Mouse (Mus musculus) left cerebral cortex, adult 18-20 months (tissue): ENCODE data around the gene Rnf31. TPM values are rescaled to one million over a fixed set of nuclear protein-coding genes. Genes with fewer than 3 reads are reported as not detected.

ENCODE experiments used
- DNase-seq, 2 experiments: peaks; one replicate each; pipeline ENCODE4 v3.0.0; 2021 to 2022; ENCODE audit warnings: low spot score in 2 of 2, mixed read lengths in 1 of 2
- total RNA-seq, 2 experiments: library from RNA; stranded (reverse); gene quantifications; 2 replicates each; pipeline ENCODE4 v1.2.3; 2021

The Rnf31 gene
- total RNA-seq, 2 experiments from 2014 or later: 42.0 to 46.2 TPM

GRCm38 (mm10) chr14:55603633-55604576 is 12.4 kb downstream of the Rnf31 start:
- DNase-seq: peak; percentile 84

DNA sequence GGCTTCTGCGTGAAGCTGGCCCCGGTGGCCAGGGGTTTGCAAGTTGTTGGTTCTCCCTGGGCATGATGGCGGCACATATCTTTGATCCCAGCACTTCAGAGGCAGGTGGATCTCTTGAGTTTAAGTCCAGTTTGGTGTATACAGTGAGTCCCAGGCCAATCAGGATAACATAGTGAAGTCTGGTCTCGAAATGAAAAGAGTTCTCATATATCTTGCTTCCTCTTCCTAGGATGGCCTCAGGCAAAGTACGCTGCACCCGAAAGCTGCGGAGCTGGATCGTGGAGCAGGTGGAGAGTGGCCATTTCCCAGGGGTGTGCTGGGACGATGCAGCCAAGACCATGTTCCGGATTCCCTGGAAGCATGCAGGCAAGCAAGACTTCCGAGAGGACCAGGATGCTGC is 13.3 kb downstream of the Rnf31 start:
- DNase-seq: no peak

DNA sequence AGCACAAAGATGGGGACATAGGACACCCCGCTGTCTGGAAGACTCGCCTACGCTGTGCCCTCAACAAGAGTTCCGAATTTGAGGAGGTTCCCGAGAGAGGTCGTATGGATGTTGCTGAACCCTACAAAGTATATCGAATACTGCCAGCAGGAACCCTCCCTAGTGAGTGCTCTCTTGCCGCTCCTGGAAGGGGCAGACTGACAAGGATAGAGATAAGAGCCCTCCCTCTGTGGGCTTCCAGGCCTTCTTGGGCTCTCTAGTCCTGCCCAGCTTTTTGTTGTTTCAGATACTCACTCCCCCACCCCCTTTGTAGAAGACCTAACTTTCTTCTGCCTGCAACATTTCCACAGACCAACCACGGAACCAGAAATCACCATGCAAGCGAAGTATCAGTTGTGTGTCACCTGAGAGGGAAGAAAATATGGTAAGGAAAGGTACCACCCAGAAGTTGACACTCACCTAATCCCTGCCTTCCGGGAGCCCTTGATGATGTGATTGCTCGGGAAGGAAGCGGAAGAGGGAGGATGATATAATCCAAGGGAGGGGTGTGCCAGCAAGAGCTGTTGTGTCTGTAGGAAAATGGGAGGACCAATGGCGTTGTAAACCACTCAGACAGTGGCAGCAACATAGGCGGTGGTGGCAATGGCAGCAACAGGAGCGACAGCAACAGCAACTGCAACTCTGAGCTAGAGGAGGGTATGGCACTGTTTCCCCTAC is 14.4 kb downstream of the Rnf31 start:
- no peak for DNase-seq

GRCm38 (mm10) chr14:55608339-55608738 is 16.8 kb downstream of the Rnf31 start:
- DNase-seq: no peak

GRCm38 (mm10) chr14:55613346-55613745 is 21.8 kb downstream of the Rnf31 start:
- DNase-seq: no peak

GRCm38 (mm10) chr14:55614565-55615178 is 23.2 kb downstream of the Rnf31 start:
- no peak for DNase-seq

- no peak for DNase-seq
Observed at GRCm38 (mm10) chr14:55615876-55616275, 24.4 kb downstream of the Rnf31 start.

- no peak for DNase-seq
Observed at GRCm38 (mm10) chr14:55616844-55617243, 25.3 kb downstream of the Rnf31 start.

DNA sequence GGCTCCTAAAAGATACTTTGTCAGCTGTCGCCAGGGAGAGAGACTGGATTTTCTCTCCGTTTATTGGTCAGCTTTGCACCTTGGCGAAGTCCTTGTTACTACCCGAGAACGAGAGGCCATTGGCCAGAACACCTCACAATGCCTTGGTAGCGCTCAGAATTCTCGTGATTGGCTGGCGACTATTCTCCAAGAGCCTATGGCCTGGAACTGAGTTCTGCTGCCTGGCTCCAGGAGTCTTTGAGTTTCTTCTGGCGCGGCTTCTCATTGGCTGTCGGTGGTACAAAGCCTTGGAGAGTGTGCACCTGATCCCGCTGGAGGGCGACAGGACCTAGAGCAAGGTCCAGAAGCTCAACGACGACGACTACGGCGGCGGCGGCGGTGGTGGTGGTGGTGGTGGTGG is 26.3 kb downstream of the Rnf31 start, which contains the start of gene Rec8:
Gene Rec8 (plus strand): TSS at position 216 of the 400 bp plus-strand sequence.
- no peak for DNase-seq

- no peak for DNase-seq
Observed at GRCm38 (mm10) chr14:55618486-55619195, 27.1 kb downstream of the Rnf31 start.

- DNase-seq: no peak
Observed at GRCm38 (mm10) chr14:55628077-55628827, 36.7 kb downstream of the Rnf31 start.

DNA sequence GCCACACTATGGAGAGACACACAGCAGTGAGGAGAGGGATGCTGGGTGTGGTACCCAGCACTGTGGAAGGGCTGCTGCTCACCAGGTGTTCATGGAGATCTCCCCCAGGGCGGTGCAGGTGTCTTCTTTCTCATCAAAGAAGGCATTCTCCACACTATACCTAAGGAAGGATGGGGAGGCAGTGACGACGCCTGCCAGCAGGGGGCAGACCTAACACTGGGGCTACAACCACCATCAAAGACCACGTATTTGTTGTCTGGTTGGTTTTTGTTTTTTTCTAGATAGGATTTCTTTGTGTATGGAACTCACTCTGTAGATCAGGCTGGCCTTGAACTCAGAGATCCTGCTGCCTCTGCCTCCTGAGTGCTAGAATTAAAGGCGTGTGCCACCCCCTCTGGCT is 37.8 kb downstream of the Rnf31 start:
- peak; percentile 35 to 36 for DNase-seq

DNA sequence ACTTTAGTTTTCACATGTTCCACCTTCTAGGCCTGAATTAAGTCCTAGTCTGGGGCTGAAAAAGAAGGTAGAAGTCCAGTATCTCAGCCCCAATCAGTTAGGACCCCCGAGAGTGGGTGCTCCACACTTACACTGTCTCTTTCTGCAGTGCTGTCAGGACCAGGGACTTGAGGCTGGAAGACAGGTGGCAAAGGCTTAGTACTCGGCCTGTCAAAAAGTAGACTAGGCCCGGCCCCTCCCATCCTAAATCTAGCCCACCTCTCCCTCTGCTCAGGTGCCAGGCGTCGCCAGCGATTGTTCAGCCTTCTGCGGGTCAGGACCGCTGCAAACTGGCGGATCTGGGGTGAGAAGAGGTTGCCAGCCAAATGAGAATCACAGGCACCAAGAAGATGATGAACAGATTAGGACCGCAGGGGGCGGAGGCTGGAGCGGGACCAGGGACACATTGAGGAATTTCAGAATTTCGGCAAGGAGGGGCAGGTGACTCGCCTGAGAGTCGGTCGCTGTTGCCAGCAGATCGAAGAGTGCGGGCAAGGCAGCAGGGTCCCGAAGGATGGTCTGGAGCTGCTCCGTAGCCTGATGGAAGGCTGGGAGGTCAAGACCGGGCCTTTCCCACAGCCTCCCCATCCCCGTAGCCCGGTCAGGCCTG is 43.5 kb downstream of the Rnf31 start:
- peak; percentile 25 to 40 for DNase-seq

- peak; percentile 88 to 91 for DNase-seq
Observed at GRCm38 (mm10) chr14:55635523-55636007, 44.1 kb downstream of the Rnf31 start, which contains the start of gene Ipo4. Gene Ipo4, minus strand, starts transcription at chr14:55635957.

GRCm38 (mm10) chr14:55637795-55638194 is 46.3 kb downstream of the Rnf31 start, which contains the start of gene Gm49378:
Gene Gm49378, minus strand, starts transcription at chr14:55637895.
- no peak for DNase-seq

DNA sequence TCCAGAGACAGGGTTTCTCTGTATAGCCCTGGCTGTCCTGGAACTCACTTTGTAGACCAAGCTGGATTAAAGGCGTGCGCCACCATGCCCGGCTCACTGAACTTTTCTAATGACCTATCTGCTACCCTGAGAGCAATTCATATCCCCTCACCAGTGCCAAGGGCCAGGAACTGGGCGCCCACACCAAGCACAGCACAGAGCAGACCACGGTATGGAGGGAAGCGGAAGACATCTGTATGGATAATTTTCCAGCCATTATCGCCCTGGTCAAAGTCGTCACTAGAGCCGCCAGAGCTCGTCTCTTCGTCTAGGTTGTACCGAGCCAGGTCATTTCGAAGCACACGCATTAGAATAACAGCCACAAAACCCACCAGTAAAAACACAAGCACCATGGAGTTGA is 49.3 kb downstream of the Rnf31 start:
- DNase-seq: no peak

DNA sequence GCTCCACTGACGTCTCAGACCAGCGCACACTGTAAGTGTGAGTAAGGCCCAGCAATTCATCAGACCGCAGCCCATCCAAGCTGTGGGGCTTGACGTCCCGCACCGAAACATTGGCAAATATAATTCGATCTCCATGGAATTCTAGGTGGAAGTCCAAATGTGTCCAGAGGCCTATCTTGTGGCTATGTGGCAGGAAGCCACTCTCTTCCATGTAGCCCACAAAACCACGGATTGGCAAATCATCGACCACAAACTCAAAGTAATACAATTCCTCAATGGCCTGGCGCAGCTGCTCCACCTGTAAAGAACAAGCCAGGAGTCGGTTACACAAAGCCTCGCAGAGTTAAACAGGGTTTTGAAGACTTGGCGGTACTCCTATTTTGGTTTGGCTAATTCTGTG is 49.8 kb downstream of the Rnf31 start:
- DNase-seq: no peak

GRCm38 (mm10) chr14:55642679-55643059 is 51.2 kb downstream of the Rnf31 start:
- DNase-seq: no peak
